Mouse (Mus musculus) ES-Bruce4 (cell line): ENCODE measurements around the gene Cpb2. TPM values are rescaled to one million over a fixed set of nuclear protein-coding genes. Genes with fewer than 3 reads are reported as not detected.

Experiments
- H3K27ac ChIP-seq: 2 replicates; pipeline ENCODE4 v1.5.1; 2012; ENCODE audit warnings: low read length, inconsistent platforms; ENCODE audit not compliant: insufficient read depth
- H3K27me3 ChIP-seq: 2 replicates; pipeline ENCODE4 v1.6.1; 2012; ENCODE audit warnings: mild to moderate bottlenecking, low read length, inconsistent platforms; ENCODE audit not compliant: control insufficient read depth, poor library complexity, insufficient read depth, severe bottlenecking
- H3K36me3 ChIP-seq: 2 replicates; pipeline ENCODE4 v1.6.1; 2012; ENCODE audit warnings: inconsistent platforms, mild to moderate bottlenecking, low read length, moderate library complexity; ENCODE audit not compliant: control insufficient read depth, poor library complexity, insufficient read depth, severe bottlenecking
- H3K4me1 ChIP-seq: one replicate; pipeline ENCODE4 v1.8.1; 2011; ENCODE audit warnings: low read length; ENCODE audit not compliant: control insufficient read depth, insufficient read depth
- H3K4me3 ChIP-seq: 2 replicates; pipeline ENCODE4 v1.5.1; 2011; ENCODE audit warnings: low read depth, mild to moderate bottlenecking, low read length
- H3K9ac ChIP-seq: 2 replicates; pipeline ENCODE4 v1.6.1; 2012; ENCODE audit warnings: low read depth, mild to moderate bottlenecking, inconsistent platforms; ENCODE audit not compliant: poor library complexity, severe bottlenecking
- H3K9me3 ChIP-seq: replicated peaks from 2 replicates; pipeline ENCODE4 v1.6.1; 2012; ENCODE audit warnings: mild to moderate bottlenecking, low read length, inconsistent platforms; ENCODE audit not compliant: control insufficient read depth, poor library complexity, insufficient read depth, severe bottlenecking
- CTCF ChIP-seq: IDR thresholded peaks from one replicate; pipeline ENCODE4 v1.8.1; 2011; ENCODE audit warnings: low read depth, low read length
- EP300 ChIP-seq: IDR thresholded peaks from 2 replicates; pipeline ENCODE4 v1.6.1; 2011; ENCODE audit warnings: low read depth, low read length; ENCODE audit not compliant: insufficient read depth
- POLR2A ChIP-seq: IDR thresholded peaks from one replicate; pipeline ENCODE4 v1.8.1; 2011; ENCODE audit warnings: low read length; ENCODE audit not compliant: insufficient read depth
- polyA plus RNA-seq: library from polyadenylated mRNA; stranded (reverse); fragments of >200 nt; gene quantifications from 2 replicates; pipeline ENCODE4 v1.2.4, GENCODE M21; 2011; ENCODE audit warnings: low read depth; ENCODE audit not compliant: missing spikeins, insufficient read depth, insufficient read length

The Cpb2 gene
- polyA plus RNA-seq, 1 experiment = not detected

DNA sequence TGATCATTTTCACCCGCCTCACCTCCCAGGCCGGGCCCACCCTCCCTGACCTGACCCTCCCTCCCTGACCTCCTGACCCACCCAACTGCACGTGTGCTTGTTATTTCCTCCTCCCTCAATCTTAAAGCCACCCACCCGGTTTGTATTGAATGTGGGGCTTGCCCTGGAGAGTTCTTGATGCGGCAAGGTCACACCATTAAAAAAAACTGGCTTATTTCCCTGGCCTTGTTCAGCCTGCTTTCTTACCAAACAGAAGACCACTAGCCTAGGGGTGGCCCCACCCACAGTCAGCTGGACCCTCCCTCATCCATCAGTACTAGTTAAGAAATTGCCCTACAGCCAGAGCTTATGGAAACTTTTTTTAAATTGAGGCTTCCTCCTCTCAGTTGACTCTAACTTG lies 61.7 kb downstream of the Cpb2 start:
- Histone ChIP-seq H3K4me3 (no peak overlapping the region), H3K4me1 (no peaks in the 10 kb centered on the region), H3K9ac (no peak overlapping the region)

DNA sequence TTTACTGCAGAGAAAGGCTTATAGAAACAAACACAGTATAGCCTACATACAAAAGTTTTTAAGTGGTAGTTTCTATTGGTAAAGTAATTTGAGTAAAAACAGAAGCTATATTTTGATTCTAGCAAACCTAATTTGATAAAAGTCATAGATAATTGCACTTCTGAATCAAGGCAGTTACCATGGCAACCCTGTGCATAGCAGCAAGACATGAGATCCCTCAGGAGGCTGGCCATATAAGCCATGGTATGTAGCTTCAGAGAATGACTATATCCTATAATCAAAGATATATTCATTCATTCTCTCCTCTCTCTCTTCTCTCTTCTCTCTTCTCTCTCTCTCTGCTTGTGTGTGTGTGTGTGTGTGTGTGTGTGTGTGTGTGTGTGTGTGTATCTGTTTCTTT lies 65.8 kb downstream of the Cpb2 start:
- Histone ChIP-seq H3K4me1 (no peaks in the 10 kb centered on the region), H3K36me3 (no peaks in the 10 kb centered on the region), H3K9ac (no peak overlapping the region), H3K27ac (no peak overlapping the region), H3K9me3 (no peaks in the 10 kb centered on the region), H3K4me3 (no peak overlapping the region), H3K27me3 (no peaks in the 10 kb centered on the region)
- TF ChIP-seq CTCF (no peak), POLR2A (no peak), EP300 (no peak)

More for the DNA sequence above, 61.7 kb downstream of the Cpb2 start:
- no peak for TF ChIP-seq CTCF
- no peak for TF ChIP-seq POLR2A
- 0 out of 2 replicates have a peak, but pooled peaks have one; percentile 67 for TF ChIP-seq EP300
- Histone ChIP-seq H3K9me3 (no peaks in the 10 kb centered on the region), H3K27me3 (no peaks in the 10 kb centered on the region), H3K27ac (no peak overlapping the region), H3K36me3 (no peaks in the 10 kb centered on the region)

GRCm38 (mm10) chr14:75309336-75309992 lies 67.4 kb downstream of the Cpb2 start:
- Histone ChIP-seq H3K27me3 (no peaks in the 10 kb centered on the region), H3K4me3 (no peak overlapping the region), H3K9me3 (no peaks in the 10 kb centered on the region), H3K4me1 (no peaks in the 10 kb centered on the region), H3K27ac (no peak overlapping the region), H3K9ac (no peak overlapping the region), H3K36me3 (no peaks in the 10 kb centered on the region)
- TF ChIP-seq CTCF (peak; percentile 40), POLR2A (no peak)

GRCm38 (mm10) chr14:75314484-75314883 lies 72.4 kb downstream of the Cpb2 start:
- no peaks in the 10 kb centered on the region for H3K9me3 ChIP-seq
- H3K4me1 ChIP-seq = no peaks in the 10 kb centered on the region
- H3K27me3 ChIP-seq = no peaks in the 10 kb centered on the region
- no peaks in the 10 kb centered on the region for H3K36me3 ChIP-seq
- no peak overlapping the region for H3K4me3 ChIP-seq
- no peak overlapping the region for H3K27ac ChIP-seq
- TF ChIP-seq POLR2A = no peak
- TF ChIP-seq CTCF = no peak
- no peak for TF ChIP-seq EP300
- H3K9ac ChIP-seq = no peak overlapping the region

DNA sequence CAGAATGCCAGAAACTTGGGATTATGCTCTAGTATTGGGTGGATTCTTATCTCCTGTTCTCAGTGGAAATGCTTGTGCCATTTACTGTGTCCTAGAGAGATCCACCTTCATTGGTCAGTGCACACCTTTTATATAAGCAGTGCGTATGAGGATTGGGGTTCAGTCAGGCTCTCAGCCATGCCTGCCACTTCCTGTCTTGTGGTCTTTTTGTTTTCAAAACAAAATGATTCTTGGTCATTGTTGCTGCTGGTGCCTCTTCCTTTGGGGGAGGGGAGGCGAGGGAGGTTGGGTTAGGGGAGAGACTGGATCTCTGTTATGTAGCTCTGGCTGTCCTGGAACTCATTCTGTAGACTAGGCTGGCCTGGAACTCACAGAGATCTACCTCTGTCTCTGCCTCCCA lies 76.6 kb downstream of the Cpb2 start:
- Histone ChIP-seq H3K4me1 (no peaks in the 10 kb centered on the region), H3K4me3 (no peak overlapping the region), H3K27ac (no peak overlapping the region), H3K9me3 (no peaks in the 10 kb centered on the region), H3K9ac (no peak overlapping the region), H3K27me3 (no peaks in the 10 kb centered on the region), H3K36me3 (peaks cover 14% of the 10 kb centered on the region)
- TF ChIP-seq EP300 (no peak), CTCF (no peak), POLR2A (no peak)

GRCm38 (mm10) chr14:75320269-75320668 lies 78.2 kb downstream of the Cpb2 start:
- H3K27me3 ChIP-seq = no peaks in the 10 kb centered on the region
- H3K27ac ChIP-seq = no peak overlapping the region
- H3K4me3 ChIP-seq = no peak overlapping the region
- peaks cover 17% of the 10 kb centered on the region for H3K36me3 ChIP-seq
- no peaks in the 10 kb centered on the region for H3K9me3 ChIP-seq
- no peaks in the 10 kb centered on the region for H3K4me1 ChIP-seq
- no peak overlapping the region for H3K9ac ChIP-seq
- TF ChIP-seq EP300 (no peak), POLR2A (no peak), CTCF (no peak)
